Mouse (Mus musculus): ENCODE data around the gene Gm33543.

Gm33543 gene

DNA sequence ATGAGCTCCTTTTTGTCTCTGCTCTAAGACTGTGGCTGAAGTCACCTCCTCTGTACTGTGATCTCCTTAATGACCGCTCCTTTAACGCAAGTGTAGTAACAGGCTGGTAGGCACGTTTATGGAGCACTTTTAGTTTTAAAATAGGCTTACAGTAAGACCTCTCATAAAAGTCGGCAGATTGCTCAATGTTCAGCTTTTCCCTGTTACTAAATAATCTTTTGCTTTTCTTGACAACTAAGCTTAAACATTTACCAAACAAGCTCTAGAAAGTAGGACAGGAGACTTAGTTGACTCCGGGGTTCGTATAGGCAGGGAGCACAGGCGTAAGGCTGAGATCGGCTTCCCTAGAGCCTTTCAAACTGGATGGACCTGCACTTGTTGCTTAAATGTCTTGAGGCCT is 64.1 kb downstream of the Gm33543 start:
- no peak for ATAC-seq (ENCODE audit: low TSS enrichment)

DNA sequence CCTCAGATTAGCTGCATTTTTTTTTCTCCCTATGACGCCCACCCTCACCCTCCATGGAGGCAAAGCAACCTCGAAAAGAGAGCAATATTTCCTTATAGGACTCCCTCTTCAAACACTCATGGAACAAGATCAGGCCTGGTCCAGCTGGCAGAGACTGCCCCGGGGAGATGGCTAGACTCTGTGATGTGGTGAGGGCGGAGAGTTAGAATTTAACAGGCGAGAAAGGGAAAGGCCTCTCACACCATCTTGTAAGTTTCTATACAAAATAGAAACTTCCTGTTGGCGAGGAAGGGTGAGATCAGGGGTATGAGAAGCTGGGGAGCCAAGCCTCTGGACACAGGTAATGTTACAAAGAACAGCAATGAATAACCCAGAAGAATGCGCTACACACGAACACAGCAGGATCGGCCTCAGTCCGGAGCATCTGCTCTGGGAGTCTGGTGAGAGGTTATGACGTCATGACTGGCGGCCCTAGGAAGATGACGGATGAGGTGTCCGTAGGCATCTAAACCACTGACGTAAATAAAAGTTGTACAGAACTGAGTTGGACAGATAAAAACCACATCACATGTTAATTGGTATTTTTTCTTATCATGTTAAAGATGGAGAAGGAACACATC is 64.9 kb downstream of the Gm33543 start:
- ATAC-seq (ENCODE audit: low TSS enrichment): no peak

GRCm38 (mm10) chr10:95777071-95777470 is 65.7 kb downstream of the Gm33543 start:
- ATAC-seq (ENCODE audit: low TSS enrichment): no peak

DNA sequence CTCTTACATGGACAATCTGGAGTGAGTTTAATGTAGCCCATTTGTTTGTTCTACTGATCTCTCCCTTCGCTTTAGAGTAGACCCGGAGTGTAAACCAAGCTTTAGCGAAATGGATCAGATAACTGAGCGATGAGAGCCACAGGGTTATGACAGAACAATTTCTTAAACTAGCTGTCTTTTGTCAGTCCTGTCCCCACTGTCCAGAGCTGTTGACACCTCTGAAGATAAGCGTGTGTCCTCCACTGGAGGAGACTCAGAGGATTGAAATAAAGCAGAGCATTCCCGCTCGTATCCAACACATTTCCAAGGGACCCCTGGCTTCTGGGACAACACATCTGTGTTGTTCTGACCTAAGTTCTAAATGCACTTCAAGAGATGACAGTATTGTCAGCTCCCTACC is 67.9 kb downstream of the Gm33543 start:
- no peak for ATAC-seq (ENCODE audit: low TSS enrichment)

GRCm38 (mm10) chr10:95774001-95774628 is 68.6 kb downstream of the Gm33543 start:
- ATAC-seq (ENCODE audit: low TSS enrichment): no peak
